Mouse (Mus musculus) E14TG2a.4 (cell line): ENCODE measurements around the gene Olfr67.

Experiments
- CTCF ChIP-seq: conservative IDR thresholded peaks from 2 replicates; pipeline ENCODE4 v1.5.1; 2014; ENCODE audit warnings: low read length
- NANOG ChIP-seq: IDR thresholded peaks from 2 replicates; pipeline ENCODE4 v1.6.1; 2014; ENCODE audit warnings: borderline replicate concordance, low read length, mixed read lengths
- POU5F1 ChIP-seq: IDR thresholded peaks from 2 replicates; pipeline ENCODE4 v1.6.1; 2014; ENCODE audit warnings: low read length, borderline replicate concordance

DNA sequence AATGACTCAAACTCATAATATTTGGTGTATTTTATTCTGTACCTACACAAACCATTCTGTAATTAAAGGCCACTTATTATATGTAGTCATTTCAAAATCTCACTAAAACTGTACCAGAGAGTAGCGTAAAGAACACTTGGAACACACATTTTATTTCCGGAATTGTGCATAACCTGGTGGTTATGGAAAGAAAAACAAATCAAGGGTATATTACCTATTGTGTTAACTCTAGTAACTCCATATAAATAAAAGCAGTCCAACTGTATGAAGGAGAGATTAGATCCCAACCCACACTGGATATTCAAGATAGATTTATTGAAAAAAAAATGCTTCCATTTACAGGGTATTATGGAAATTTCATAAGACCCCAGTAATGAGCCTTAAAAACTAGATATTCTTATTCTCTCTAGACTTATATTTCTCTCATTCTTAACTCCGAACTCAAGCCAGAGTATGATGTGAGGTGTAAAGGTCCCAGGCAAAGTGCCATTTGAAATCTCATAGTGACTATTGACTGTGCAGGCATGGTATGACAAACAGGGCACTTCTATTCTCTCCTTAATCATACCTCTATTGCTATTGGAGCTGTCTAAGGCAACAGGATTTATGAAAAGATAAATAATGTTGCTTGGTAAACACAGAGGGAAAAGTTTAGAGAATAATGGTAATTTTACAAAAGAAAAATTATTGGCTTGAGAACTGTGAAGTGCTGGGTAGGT is 34.1 kb upstream of the Olfr67 start:
- TF ChIP-seq CTCF = no peak
- TF ChIP-seq POU5F1 = no peak
- no peak for TF ChIP-seq NANOG
